Mouse (Mus musculus) natural killer cell, adult 2 months (primary cell): Measurements from ENCODE around the gene Pom121l2.

Experiments used
- DNase-seq, 2 experiments: peaks; one replicate each; pipeline ENCODE4 v3.0.0; 2022; ENCODE audit warnings: low spot score in 2 of 2

Gene Pom121l2

DNA sequence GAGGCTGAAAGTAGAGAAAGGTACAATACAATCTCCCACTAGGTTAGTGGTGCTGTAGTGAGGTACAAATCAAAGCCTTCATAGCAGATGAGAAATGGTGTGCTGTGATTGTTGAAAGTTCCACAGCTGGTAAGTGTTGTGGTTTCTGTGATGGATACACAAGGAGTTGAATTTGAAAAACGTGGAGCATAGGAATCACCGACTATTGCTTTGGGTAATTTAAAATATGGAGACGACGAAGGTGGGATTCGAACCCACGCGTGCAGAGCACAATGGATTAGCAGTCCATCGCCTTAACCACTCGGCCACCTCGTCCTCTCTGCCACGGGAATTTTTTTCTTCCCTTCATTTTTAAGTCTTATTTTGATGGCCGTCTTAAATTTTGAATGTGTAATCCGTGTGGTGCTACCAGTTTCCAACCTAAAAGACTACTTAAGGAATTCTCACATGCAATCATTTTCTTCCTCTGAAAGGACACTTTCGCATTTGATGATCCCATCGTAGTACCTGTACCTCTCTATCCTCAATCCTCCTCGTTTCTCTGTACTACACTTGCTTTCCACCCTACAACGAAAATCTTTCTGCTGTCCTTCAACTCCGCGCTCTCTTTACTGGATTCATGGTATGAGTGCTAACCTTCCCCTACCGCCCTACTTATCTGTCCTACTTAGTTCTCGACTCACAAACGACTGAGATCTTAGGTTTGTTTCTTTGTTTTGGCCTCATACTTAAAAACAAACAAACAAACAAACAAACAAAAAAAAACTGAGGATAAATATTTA is 13.2 kb downstream of the Pom121l2 start:
- DNase-seq = peak; percentile 20 to 47

DNA sequence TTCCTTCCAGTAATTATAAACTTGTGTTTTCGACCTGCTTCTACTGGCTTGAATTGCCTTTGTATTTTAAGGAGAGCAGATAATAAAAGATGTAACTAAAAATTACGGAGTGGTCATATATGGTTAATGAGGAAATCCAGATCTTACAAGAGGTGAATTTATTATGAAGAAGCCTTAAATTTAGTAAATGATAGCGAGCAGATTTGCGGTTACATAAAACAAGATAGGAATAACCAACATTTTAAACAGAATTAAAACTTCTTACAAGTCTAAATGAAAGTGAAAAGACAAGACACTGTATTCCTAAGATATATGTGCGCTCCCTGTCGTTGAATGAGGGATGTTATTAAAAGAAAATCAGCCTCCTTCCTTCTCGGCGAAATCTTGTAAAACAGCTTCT is 13.9 kb downstream of the Pom121l2 start:
- no peak for DNase-seq

DNA sequence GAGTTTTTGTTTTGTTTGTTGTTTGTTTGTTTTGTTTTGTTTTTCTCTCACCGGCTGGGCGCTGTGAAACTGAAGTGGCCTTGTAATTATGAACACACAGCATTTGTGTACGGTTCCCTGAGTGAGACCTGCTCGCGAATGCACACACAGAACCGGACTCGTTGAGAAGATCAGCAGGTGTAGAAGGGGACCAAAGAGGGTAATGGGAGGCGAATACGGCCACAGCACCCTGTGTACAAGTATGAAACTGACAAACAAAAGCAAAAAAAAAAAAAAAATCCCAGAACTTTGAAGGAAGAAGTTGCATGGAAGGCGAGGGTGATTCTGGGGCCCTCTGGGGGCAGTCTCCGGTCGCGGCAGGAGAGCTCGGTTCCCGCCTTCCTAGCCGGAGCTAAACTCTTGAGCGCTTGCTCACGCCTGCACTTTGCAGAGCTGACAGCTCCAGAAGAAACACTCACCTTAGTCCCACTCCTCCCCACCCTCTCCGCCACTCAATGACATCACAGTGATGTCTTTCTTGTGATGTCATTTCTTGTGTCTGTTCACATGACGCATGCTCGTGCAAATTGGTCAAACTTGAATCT is 14.4 kb downstream of the Pom121l2 start:
- peak; percentile 54 to 57 for DNase-seq

DNA sequence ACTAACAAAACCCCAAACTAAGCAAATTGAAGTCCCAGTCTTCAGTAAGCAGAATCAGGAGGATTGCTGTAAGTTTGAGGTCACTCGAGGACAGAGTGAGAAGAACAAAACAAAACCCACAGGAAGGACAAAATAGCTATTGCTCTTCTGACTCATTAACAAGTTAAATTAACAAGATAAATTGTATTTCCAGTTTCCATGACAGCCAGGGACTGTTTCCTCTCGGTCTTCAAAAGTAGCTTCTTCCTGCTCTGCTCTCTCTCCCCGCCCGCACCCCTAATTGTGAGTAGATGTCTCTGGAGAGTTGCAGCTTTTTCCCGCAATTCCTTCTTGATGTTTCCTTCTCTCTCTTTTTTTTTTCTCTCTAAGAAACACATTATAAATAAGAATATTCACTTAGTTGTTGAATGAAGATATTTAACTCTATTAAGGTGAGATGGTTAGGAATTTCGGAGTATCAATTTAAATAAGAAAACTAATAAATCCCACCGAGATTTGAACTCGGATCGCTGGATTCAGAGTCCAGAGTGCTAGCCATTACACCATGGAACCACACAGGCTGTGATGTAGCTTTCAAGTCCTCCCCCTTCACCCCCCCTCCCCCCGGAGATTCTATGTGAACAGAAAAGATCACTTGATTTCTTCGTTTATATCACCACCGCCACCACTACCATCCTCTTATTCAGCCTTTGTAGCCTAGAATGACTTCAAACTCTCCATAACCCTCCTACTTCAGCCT is 15.3 kb downstream of the Pom121l2 start:
- DNase-seq = peak; percentile 47

DNA sequence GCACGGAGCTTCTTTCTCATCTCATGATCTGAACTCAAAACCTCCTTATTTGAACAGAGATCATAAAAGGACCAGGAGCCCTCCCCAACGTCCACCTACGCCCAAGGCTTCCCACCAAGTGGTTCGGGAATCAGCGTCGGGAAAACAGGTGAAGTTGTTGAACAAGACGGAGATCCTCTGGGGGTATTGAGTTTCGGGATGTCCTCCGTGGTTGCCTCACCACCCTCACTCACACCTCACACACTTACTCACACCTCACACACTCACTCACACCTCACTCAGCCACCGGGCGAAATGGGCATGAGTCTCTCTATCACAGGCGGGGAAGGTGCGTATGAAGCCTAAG is 15.8 kb downstream of the Pom121l2 start:
- DNase-seq = peak; percentile 32 to 59

DNA sequence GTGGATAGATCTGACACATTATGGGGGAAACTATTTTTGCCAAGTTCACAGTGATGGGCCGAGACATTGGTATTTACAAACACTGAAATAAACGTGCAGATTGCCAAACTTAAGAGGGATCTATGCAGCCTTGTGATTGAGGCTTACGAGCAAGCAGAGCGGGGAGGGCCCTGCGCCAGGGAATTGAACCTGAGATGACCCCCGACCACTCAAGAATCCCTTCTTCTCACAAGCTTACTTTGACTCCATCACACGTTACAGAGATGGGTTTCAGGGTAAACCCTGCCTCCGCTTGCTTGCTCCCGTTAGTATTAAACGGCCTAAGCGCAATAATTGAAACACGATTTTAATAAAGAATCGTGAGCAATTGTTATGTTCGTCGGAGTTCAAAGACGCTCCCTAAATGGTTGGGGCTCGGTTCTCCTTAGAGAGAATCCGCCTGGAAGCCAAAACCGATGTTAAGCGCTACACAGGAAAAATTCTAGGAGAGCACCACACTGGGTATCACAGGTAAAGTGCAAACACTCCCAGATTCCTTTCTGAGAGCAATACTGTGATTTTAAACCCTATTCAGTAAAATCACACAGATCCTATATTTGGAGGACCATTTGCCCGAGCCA is 16.3 kb downstream of the Pom121l2 start:
- no peak for DNase-seq

DNA sequence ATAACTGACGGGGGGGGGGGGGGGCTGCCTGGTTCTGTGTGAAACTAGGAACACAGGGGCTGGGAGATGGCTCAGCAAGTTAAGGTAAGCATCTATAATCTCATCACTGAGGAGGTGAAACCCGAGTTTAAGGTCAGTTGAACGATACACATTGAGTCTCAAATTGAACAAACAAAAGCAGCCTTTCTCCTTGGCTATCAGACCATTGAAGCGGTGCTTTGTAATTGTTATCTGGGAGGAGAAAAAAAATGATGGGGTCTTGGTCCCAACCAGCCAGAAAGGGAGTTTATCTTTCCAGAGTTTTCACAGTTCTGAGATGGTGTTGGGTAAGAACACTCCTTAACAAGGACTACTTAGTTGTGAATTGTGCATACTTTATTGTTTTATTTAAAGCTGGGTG is 16.8 kb downstream of the Pom121l2 start:
- DNase-seq = no peak

DNA sequence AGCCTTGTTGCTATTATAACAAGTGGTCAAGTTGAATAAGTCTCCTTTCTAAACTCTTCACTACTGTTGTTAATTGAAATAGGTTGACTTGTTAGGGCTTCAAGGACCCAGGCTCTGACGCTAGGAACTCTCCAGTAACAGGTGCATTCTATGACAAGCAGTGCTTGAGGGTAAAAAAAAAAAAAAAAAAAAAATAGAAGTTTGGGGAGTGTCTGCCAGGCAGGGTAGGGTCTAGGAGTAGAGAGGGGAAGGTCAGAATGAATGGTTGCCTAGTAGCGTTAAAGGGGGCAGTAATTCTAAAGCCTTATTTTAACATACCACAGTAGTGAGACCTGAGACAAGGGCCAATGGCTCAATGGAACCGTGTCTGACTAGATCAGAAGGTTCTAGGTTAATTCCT is 17.4 kb downstream of the Pom121l2 start:
- no peak for DNase-seq

DNA sequence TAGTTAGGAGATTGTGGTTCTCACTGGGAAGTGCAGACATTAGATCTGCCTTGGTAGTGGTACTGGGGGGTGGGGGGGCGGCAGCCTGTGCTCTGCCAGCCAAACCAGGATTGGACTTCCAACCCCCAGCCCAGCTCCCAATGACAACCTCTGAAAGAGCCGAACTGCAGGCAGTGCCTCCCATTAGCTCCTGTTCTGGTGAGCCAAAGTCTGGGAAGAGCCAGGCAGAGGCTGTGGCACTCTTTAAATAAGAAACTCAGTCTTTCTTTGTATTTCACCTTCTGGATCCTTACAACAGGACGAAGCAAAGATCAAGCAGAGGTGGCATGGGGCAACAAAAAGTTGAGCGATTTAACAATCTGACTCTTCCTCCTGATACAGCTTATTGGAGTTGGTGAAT is 18.2 kb downstream of the Pom121l2 start:
- no peak for DNase-seq

DNA sequence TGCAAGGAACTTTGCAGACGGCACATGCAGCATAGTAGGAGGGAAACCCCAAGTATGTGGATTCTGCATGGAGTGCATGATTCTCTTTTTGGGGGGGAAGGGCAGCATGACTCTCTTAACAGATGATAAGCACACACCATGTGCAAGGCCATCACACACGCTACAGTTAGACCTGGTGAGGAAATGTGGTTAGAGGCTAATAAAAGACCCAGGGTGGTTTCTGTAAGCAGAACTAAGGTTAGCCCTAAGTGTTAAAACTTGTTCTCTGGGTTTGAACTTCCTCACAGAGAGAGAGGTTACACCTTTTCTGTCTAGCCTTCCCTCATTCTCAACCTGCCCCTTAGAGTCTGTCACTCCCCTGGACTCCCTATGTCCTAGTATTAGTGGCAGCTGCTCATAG is 20.4 kb downstream of the Pom121l2 start:
- DNase-seq = peak in 1 of 2 experiments; percentile 38

DNA sequence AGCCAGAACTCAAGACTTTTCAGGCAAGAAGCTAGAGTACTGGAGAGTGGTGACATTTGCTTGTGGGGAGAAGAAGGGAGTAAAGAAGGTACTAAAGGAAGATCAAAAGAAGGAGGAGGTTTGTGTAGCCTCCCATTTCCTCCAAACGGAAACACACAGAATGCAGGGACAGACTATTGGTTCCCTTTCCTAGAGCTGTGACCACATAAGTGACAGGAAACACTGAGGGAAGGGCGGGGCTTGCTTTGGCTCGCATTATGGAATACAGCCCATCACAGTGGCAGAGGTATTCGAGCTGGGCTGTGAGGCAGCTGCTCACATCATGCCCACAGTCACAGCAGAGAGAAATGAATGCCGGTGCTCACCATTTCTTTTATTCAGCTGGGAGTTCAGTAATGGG is 20.8 kb downstream of the Pom121l2 start:
- no peak for DNase-seq

DNA sequence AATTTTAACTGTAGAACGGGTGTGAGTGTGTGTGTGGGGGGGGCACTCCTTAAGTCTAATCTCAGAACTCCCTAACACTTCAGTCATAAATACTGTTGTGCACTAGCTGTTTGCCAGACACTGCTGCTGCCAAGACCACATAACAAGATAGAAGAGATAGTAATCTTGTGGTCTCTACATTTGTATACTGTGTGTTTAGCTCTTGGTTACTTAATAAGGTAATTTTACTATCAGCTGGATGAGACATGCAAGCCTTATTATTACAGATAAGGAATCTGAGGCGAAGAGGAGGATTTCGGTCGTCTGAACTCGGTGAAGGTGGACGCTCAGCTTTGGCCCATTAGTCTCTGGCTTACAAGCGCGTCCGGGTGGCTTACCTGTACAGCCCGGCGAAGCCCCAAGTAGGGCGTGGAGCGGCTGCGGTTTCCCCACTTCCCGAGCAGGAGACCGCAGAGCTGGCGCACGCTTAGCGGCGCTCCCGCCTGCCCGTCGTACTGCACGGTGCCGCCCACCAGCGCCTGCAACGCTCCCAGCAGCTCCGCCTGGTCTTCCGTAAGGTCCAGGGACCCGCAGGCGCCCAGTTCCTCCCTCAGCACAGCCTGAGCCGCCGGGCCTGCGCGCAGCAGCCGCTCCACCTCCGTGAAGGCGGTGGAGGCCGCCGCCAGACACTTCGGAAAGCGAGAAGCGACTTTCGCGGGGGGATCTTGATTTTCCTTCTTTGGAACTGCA is 24.8 kb downstream of the Pom121l2 start:
- peak; percentile 42 to 48 for DNase-seq

DNA sequence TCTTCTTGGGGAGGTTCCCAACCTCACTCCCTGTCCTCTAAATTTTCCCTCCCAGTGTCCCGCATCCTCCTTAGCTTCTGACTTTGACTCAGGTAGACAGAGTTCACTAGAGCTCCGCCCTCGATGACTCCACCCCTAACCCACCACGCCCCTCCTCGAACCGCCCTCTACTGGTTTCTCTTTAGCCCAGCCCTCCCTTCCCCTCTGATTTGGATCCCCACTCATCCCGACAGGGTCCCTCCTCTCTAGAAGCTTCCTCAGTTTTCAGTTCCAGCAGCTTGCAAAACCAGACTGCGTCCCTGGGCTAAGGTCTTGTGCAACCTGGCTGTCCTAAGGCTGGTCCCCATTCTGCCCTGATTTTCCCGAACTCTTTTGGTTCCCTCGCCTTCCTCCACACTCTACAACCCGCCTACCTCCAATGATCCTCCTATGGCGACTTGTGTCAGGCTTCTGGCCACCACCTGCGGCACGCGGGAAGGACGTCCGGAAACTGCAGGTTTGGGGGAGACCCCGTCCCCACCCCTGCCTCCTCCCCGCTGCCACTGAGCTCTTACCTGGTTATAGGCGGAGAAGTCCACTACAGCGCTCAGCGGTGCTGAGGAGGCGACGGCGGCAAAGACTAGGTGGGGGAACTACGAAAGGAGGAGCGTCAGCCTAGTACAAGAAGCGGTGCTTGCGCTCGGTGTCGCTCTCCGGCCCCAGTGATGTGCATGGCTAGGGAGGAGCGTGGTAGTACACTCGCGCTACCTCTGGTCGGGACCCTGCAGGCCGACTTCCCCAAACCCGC is 25.5 kb downstream of the Pom121l2 start:
- DNase-seq = peak; percentile 33 to 47

DNA sequence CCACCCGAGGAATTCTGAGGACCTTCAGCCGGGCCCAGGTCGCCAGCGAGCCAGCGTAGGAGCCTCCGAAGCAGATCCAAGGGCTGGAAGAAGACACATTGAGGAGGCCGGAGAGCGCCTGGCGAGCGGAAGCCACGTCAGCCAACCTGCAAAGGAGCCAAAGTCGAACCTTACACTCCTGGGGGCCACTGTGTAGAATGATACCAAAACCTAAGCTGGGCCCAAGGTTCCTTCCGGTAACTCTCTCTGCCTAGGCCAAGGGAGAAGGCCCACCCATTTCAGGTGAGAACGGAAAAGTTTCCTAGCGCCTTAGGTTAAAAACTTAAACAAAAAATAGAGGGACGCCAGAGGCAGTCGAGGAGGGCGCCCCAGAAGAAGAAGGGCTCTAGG is 26.1 kb downstream of the Pom121l2 start:
- no peak for DNase-seq

DNA sequence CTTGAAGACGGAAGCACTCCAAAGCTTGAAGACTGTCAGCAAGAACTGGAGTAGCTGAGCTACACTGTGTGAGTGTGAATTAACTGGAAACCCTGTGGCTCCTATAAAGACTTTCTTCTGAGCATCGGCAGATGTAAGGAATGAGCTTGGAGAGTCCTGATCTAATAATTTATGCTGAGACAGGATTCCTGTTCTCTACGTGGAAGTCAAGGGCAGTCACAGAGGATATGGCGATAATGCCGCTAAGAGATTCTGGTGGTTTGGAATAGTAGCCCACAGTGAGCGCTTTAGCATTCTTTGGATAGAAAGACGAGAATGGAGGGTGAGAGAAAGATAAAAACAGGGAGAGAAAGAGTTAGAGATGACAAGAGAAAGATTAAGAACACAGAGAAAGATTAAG is 26.9 kb downstream of the Pom121l2 start:
- DNase-seq = no peak

DNA sequence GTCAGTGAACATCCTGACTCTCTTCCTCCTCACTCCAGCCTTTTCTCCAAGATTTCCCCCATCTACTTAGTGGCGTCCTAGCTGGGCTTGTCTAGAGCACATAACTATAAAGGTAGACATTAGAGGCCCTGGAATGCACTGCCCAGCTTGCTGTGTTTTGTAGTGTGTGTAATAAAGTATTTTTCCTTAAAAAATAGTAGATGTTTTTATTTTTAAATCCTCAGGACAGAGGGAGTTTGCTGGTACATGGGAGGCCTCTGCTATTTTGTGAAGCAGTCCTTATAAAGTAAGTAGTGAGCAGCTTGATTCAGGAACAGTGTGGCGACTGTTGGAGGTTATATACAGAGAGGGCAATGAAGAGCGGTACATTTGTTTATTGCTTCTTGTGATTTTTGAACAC is 27.7 kb downstream of the Pom121l2 start:
- no peak for DNase-seq

DNA sequence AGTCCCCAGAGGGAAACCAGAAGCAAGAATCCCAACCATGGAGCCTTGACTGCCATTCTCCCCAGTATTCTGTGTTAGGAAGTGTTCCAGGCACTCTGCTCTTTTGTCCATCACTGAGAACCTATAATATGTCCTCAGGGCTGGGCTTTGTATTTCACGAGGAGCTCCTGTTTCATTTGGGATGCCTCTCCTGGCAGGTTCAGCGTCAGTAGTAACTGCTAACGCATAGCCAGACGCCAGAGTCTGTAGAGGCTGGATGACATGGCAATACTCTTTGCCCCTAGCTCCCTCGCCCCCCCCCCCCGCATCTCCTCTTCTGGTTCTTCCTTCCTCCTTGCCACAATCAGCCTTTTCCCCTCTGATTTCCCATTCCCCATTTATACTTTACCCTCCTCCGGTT is 28.6 kb downstream of the Pom121l2 start, which contains the start of gene Prss16:
Gene Prss16, minus strand, starts transcription at position 101 of the 400 bp plus-strand sequence.
- no peak for DNase-seq

DNA sequence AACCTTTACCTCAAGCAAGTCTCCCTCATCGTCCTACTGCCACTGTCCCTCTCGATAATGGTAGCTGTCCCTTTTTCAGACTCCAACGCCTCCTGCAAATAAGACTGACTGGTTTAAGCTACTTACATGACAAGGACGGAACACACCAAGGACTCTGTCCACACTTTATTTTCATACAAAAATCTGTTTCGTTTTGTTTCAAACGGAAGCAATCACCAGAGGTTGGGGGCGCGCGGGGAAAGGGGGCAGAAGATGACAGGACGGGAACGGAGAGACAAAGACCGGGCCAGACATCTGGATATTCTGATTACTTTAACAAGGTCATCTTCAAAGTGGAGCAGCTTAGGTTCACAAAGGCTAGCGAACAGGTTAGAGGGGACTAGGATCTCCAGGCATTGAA is 32.7 kb downstream of the Pom121l2 start:
- DNase-seq = no peak

DNA sequence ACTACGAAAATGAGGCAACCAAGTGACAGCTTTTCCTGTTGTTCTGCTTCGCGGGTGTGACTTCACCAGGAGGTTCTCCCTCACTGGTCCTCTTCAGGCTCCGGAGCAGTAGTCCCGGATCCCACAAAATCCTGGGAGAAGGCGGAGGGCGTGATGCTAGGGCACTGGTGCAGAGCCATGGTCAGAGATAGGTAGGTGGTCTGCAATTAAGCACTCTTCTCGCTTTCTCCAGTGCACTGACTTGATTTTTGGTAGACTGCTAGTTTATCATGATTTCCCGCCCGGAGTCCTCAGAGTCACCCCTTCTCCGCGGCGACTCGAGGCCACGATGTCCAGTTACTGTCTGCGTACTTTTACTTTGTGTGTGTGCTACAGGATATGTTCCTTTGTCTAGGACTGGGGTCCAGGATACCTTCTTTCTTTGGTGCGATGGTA is 33.4 kb downstream of the Pom121l2 start:
- DNase-seq = no peak

DNA sequence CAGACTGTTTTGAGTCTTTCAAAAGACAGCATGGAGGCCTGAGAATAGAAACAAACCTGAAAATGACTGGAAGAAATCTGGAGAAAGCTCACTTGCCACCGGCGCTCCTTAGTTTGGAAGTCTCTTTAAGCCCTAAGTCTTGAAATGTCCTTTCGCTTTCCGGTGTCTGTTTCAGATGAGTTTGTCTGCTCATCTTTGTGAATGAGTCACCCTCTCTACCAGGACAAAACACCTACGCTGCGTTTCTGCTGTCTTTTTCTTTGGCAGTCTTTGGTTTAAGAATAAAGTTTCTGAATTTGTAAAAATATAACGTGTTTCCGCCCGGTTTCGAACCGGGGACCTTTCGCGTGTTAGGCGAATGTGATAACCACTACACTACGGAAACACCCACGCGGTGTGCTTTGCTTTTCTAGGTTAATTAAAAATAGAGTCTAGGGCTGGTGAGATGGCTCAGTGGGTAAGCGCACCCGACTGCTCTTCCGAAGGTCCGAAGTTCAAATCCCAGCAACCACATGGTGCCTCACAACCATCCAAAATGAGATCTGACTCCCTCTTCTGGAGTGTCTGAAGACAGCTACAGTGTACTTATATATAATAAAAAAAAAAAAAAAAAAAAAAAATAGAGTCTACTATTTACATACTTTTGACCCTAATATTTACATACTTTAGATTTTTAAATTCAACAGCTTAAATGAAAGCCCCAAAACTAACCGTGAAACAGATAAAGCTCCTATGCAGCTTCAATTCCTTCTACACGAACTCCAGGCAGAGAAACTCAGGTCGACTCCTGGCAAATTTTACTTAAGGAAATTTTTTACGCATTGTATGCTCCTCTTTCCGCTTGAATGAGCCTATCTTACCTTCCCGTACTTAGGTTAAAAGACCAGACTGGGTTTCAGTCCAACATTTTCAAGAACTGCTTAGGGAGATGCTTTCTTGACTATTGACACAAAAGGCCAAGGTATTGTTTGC is 34.8 kb downstream of the Pom121l2 start:
- peak; percentile 92 for DNase-seq
